Mouse (Mus musculus) limb, embryonic 15.5 days (tissue): ENCODE results near the gene A4galt. TPM values are rescaled to one million over a fixed set of nuclear protein-coding genes. Genes with fewer than 3 reads are reported as not detected.

Experiments used
- ATAC-seq: fragments of 200-750 bp; cut with Nextera tagmentation; 2 replicates; pipeline ENCODE4 v1.8.0; 2017; ENCODE audit warnings: low read depth, moderate TSS enrichment; ENCODE audit not compliant: insufficient number of reproducible peaks, low FRiP score, low TSS enrichment
- H3K27ac ChIP-seq: fragments of 300-500 bp; sonication (generic); 2 replicates; pipeline ENCODE4 v1.5.1; 2015; ENCODE audit warnings: moderate library complexity, mild to moderate bottlenecking, inconsistent platforms
- H3K27me3 ChIP-seq: fragments of 300-500 bp; sonication (generic); 2 replicates; pipeline ENCODE4 v1.6.1; 2015; ENCODE audit warnings: inconsistent platforms
- H3K36me3 ChIP-seq: fragments of 300-500 bp; sonication (generic); 2 replicates; pipeline ENCODE4 v1.6.1; 2015; ENCODE audit warnings: inconsistent platforms
- H3K4me1 ChIP-seq: fragments of 300-500 bp; sonication (generic); 2 replicates; pipeline ENCODE4 v1.6.1; 2015; ENCODE audit warnings: inconsistent platforms
- H3K4me2 ChIP-seq: fragments of 300-500 bp; sonication (generic); 2 replicates; pipeline ENCODE4 v1.6.1; 2015; ENCODE audit warnings: mild to moderate bottlenecking, inconsistent platforms
- H3K4me3 ChIP-seq: fragments of 300-500 bp; sonication (generic); 2 replicates; pipeline ENCODE4 v1.5.1; 2015; ENCODE audit warnings: mild to moderate bottlenecking, inconsistent platforms
- H3K9ac ChIP-seq: fragments of 300-500 bp; sonication (generic); 2 replicates; pipeline ENCODE4 v1.6.1; 2015; ENCODE audit warnings: inconsistent platforms
- H3K9me3 ChIP-seq: fragments of 300-500 bp; sonication (generic); 2 replicates; pipeline ENCODE4 v1.6.1; 2016; ENCODE audit warnings: inconsistent platforms
- WGBS: fragments of 180-500 bp; shearing (Covaris S2); methylation state at CpG from one replicate; pipeline ENCODE4 v1.1.7; 2015; 5-methylcytosine and 5-hydroxymethylcytosine counted together
- polyA plus RNA-seq: library from polyadenylated mRNA; unstranded; fragments of >200 nt; fragmentation: Nextera tagmentation; extraction: Ambion mirVana; gene quantifications from 2 replicates; pipeline ENCODE4 v1.2.1, GENCODE M21; 2015

The A4galt gene
- polyA plus RNA-seq, 1 experiment from 2014 or later, result 5.7 TPM

- WGBS, result 78% methylated on average over 5 of the region's 5 CpGs
- no peak for ATAC-seq
- Histone ChIP-seq H3K4me1 (0 out of 2 replicates have a peak, but pooled peaks cover 5% of the 10 kb centered on the region), H3K27ac (no peak overlapping the region), H3K9ac (no peak overlapping the region), H3K9me3 (no peaks in the 10 kb centered on the region), H3K4me3 (no peak overlapping the region), H3K27me3 (no peaks in the 10 kb centered on the region), H3K36me3 (no peaks in the 10 kb centered on the region), H3K4me2 (no peak overlapping the region)
These were observed 11.8 kb upstream of the A4galt start for GRCm38 (mm10) chr15:83263405-83263804.

GRCm38 (mm10) chr15:83257906-83258305 lies 6.3 kb upstream of the A4galt start:
- no peaks in the 10 kb centered on the region for H3K36me3 ChIP-seq
- WGBS, result 55% methylated on average over 13 of the region's 13 CpGs
- no peak overlapping the region for H3K4me2 ChIP-seq

GRCm38 (mm10) chr15:83256491-83256890 lies 4.9 kb upstream of the A4galt start:
- no peak overlapping the region for H3K27ac ChIP-seq
- no peaks in the 10 kb centered on the region for H3K36me3 ChIP-seq
- no peak for ATAC-seq
- H3K9me3 ChIP-seq, result no peaks in the 10 kb centered on the region
- 79% methylated on average over 4 of the region's 4 CpGs for WGBS
- H3K4me2 ChIP-seq, result no peak overlapping the region
- H3K4me3 ChIP-seq, result no peak overlapping the region
- H3K9ac ChIP-seq, result no peak overlapping the region
- peaks cover 10% of the 10 kb centered on the region for H3K27me3 ChIP-seq
- H3K4me1 ChIP-seq, result peaks cover 3% of the 10 kb centered on the region

More at GRCm38 (mm10) chr15:83257906-83258305, 6.3 kb upstream of the A4galt start:
- Histone ChIP-seq H3K9ac (no peak overlapping the region), H3K27ac (no peak overlapping the region), H3K4me1 (no peaks in the 10 kb centered on the region), H3K4me3 (no peak overlapping the region), H3K9me3 (no peaks in the 10 kb centered on the region), H3K27me3 (no peaks in the 10 kb centered on the region; the same call in 1 of the 2 replicates)
- no peak for ATAC-seq

GRCm38 (mm10) chr15:83255944-83256343 lies 4.4 kb upstream of the A4galt start:
- no peak for ATAC-seq
- H3K27ac ChIP-seq, result no peak overlapping the region
- no peak overlapping the region for H3K4me2 ChIP-seq
- no peak overlapping the region for H3K9ac ChIP-seq
- WGBS, result 73% methylated on average over 7 of the region's 7 CpGs
- peaks cover 16% of the 10 kb centered on the region for H3K27me3 ChIP-seq
- peaks cover 9% of the 10 kb centered on the region for H3K4me1 ChIP-seq
- no peaks in the 10 kb centered on the region for H3K9me3 ChIP-seq
- H3K4me3 ChIP-seq, result no peak overlapping the region
- H3K36me3 ChIP-seq, result no peaks in the 10 kb centered on the region

GRCm38 (mm10) chr15:83255191-83255782 lies 3.7 kb upstream of the A4galt start:
- Histone ChIP-seq H3K4me1 (peaks cover 15% of the 10 kb centered on the region), H3K27ac (no peak overlapping the region), H3K4me3 (no peak overlapping the region), H3K4me2 (no peak overlapping the region), H3K27me3 (peaks cover 22% of the 10 kb centered on the region), H3K9ac (no peak overlapping the region), H3K36me3 (no peaks in the 10 kb centered on the region), H3K9me3 (no peaks in the 10 kb centered on the region)
- 86% methylated on average over 4 of the region's 4 CpGs for WGBS
- ATAC-seq, result no peak

- Histone ChIP-seq H3K4me1 (peaks cover 16% of the 10 kb centered on the region), H3K27ac (no peak overlapping the region), H3K27me3 (peaks cover 25% of the 10 kb centered on the region), H3K4me2 (no peak overlapping the region), H3K36me3 (no peaks in the 10 kb centered on the region), H3K4me3 (no peak overlapping the region), H3K9me3 (no peaks in the 10 kb centered on the region), H3K9ac (no peak overlapping the region)
- no peak for ATAC-seq
- 68% methylated on average over 10 of the region's 10 CpGs for WGBS
These were observed 2.9 kb upstream of the A4galt start for GRCm38 (mm10) chr15:83254372-83255070.

- 62% methylated on average over 14 of the region's 14 CpGs for WGBS
- ATAC-seq, result no peak
- H3K27me3 ChIP-seq, result peaks cover 28% of the 10 kb centered on the region
- H3K4me3 ChIP-seq, result 0 out of 2 replicates have a peak overlapping the region, but pooled peaks have one; percentile 53
- no peaks in the 10 kb centered on the region for H3K9me3 ChIP-seq
- H3K4me2 ChIP-seq, result no peak overlapping the region; the same call in 1 of the 2 replicates
- H3K36me3 ChIP-seq, result no peaks in the 10 kb centered on the region
- H3K9ac ChIP-seq, result no peak overlapping the region
- H3K4me1 ChIP-seq, result peaks cover 16% of the 10 kb centered on the region
- no peak overlapping the region for H3K27ac ChIP-seq
These were observed 486 bp upstream of the A4galt start for GRCm38 (mm10) chr15:83252060-83252459.

- H3K4me1 ChIP-seq, result peaks cover 16% of the 10 kb centered on the region
- peak overlapping the region; percentile 45; the same call in 1 of the 2 replicates for H3K9ac ChIP-seq
- no peak for ATAC-seq
- WGBS, result 3% methylated on average over 20 of the region's 20 CpGs
- no peaks in the 10 kb centered on the region for H3K36me3 ChIP-seq
- H3K27me3 ChIP-seq, result peaks cover 28% of the 10 kb centered on the region
- no peaks in the 10 kb centered on the region for H3K9me3 ChIP-seq
- no peak overlapping the region for H3K27ac ChIP-seq
- peak overlapping the region; percentile 96 for H3K4me2 ChIP-seq
- peak overlapping the region; percentile 53 for H3K4me3 ChIP-seq
These were observed 861 bp downstream of the A4galt start for GRCm38 (mm10) chr15:83250651-83251175.

GRCm38 (mm10) chr15:83249535-83250287 lies 1.9 kb downstream of the A4galt start:
- no peaks in the 10 kb centered on the region for H3K9me3 ChIP-seq
- WGBS, result 88% methylated on average over 12 of the region's 12 CpGs
- peaks cover 16% of the 10 kb centered on the region for H3K4me1 ChIP-seq
- H3K36me3 ChIP-seq, result no peaks in the 10 kb centered on the region
- H3K4me2 ChIP-seq, result no peak overlapping the region
- no peak overlapping the region for H3K9ac ChIP-seq
- no peak for ATAC-seq
- no peak overlapping the region for H3K4me3 ChIP-seq
- no peak overlapping the region for H3K27ac ChIP-seq
- peaks cover 28% of the 10 kb centered on the region for H3K27me3 ChIP-seq

GRCm38 (mm10) chr15:83248236-83248844 lies 3.2 kb downstream of the A4galt start:
- no peak for ATAC-seq
- Histone ChIP-seq H3K9ac (no peak overlapping the region), H3K27ac (no peak overlapping the region; the same call in 1 of the 2 replicates), H3K36me3 (no peaks in the 10 kb centered on the region), H3K4me1 (peaks cover 16% of the 10 kb centered on the region), H3K4me3 (no peak overlapping the region), H3K9me3 (no peaks in the 10 kb centered on the region), H3K27me3 (peaks cover 28% of the 10 kb centered on the region), H3K4me2 (no peak overlapping the region)
- 44% methylated on average over 14 of the region's 14 CpGs for WGBS

- Histone ChIP-seq H3K4me2 (no peak overlapping the region), H3K27ac (no peak overlapping the region), H3K36me3 (no peaks in the 10 kb centered on the region), H3K4me3 (no peak overlapping the region), H3K9me3 (no peaks in the 10 kb centered on the region), H3K9ac (no peak overlapping the region), H3K4me1 (no peaks in the 10 kb centered on the region), H3K27me3 (0 out of 2 replicates have a peak, but pooled peaks cover 2% of the 10 kb centered on the region)
- WGBS, result 69% methylated on average over 3 of the region's 3 CpGs
- ATAC-seq, result no peak
These were observed 7.2 kb downstream of the A4galt start for GRCm38 (mm10) chr15:83244371-83244770.
